ENCODE assay signal across 8 mouse cellular contexts in the genomic region with DNA sequence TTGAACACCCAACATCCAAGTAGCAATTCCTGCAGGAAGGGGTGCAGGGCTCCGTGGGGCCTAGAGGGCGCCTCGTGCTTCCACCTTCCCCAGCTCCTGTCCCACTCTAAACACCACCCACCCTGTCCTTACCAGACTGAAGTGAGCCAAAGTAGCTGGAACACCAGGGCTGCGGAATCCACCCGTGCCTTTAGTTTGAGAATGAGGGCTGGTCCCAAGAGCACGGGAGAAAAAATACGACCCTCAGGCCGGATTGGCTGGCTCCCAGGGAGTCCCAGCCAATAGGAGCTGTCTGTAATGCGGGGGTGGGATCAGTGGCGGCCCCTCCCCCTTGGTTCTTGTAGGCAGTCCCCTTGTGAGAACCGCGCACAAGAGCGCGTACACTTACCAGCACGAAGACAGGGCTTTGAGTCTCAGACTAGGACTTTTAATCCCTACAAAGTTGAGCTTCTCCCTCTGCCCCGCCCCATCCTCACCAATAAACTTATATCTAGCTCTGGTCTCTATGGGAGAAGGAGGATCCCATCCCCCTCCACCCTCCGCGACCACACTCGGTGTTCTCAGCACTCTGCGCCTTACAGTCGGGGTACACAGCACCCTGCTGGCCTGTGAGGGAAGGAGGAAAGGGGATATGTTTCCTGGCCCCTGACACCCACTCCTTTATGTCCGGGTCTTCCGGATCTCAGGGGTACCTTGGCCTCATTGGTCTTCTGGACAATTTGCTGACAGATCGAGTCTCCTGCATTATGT. TPM values are rescaled to one million over a fixed set of nuclear protein-coding genes. Genes with fewer than 3 reads are reported as not detected.
DNase-seq lines count a peak whose midpoint lies in the region; ATAC-seq lines count a peak whose summit lies in the region.

TSS of gene Cox6b2 (minus strand) at position 274 of the 750 bp plus-strand sequence.

- H3K27ac ChIP-seq in embryonic facial prominence, embryonic 15.5 days (replicated peaks) = peak within 1 kb of the TSS; percentile 81
- no peak within 1 kb of the TSS for H3K27ac ChIP-seq in heart, embryonic 12.5 days (ENCODE audit: poor library complexity, severe bottlenecking)
- peak within 1 kb of the TSS; percentile 65 for H3K27ac ChIP-seq in kidney, embryonic 14.5 days (ENCODE audit: low read depth, low read length)
- peak within 1 kb of the TSS; percentile 90 for H3K27ac ChIP-seq in liver, embryonic 12.5 days

- H3K4me1 ChIP-seq in embryonic facial prominence, embryonic 15.5 days = peaks cover 19% of the 10 kb centered on the region
- peaks cover 15% of the 10 kb centered on the region for H3K4me1 ChIP-seq in heart, embryonic 12.5 days (replicated peaks)
- H3K4me1 ChIP-seq in kidney, embryonic 14.5 days (ENCODE audit: control insufficient read depth, insufficient read depth, low read length) = peaks cover 9% of the 10 kb centered on the region; the same call in 1 of the 2 replicates
- H3K4me1 ChIP-seq in liver, embryonic 12.5 days = peaks cover 54% of the 10 kb centered on the region

- H3K4me2 ChIP-seq in embryonic facial prominence, embryonic 15.5 days (replicated peaks) = peak within 1 kb of the TSS; percentile 69
- H3K4me2 ChIP-seq in heart, embryonic 12.5 days = peak within 1 kb of the TSS; percentile 71
- H3K4me2 ChIP-seq in kidney, embryonic 14.5 days (replicated peaks; ENCODE audit: low read depth, low read length) = peak within 1 kb of the TSS; percentile 61
- peak within 1 kb of the TSS; percentile 94 for H3K4me2 ChIP-seq in liver, embryonic 12.5 days

- peak; percentile 88 to 89 for DNase-seq in cerebellum, postnatal 10 days
- no peak for DNase-seq in cerebellum, adult 9-11 months
- DNase-seq in naive thymus-derived CD4-positive, alpha-beta T cell, adult 2 months (ENCODE audit: low read depth) = peak; percentile 71
- DNase-seq in spleen, postnatal 4 days (ENCODE audit: low spot score in 2 of 2) = peak; percentile 91

- peak; percentile 91 for ATAC-seq in embryonic facial prominence, embryonic 15.5 days (ENCODE audit: insufficient number of reproducible peaks, low FRiP score, low TSS enrichment, low read depth)
- peak; percentile 92 for ATAC-seq in heart, embryonic 12.5 days (ENCODE audit: insufficient number of reproducible peaks, low FRiP score)
- ATAC-seq in kidney, embryonic 14.5 days (ENCODE audit: low FRiP score, low TSS enrichment) = peak; percentile 94
- peak; percentile 84 for ATAC-seq in liver, embryonic 12.5 days

- WGBS in embryonic facial prominence, embryonic 15.5 days = 5% methylated on average over 24 of the region's 24 CpGs
- WGBS in heart, embryonic 12.5 days = 3% methylated on average over 24 of the region's 24 CpGs
- 3% methylated on average over 24 of the region's 24 CpGs for WGBS in kidney, embryonic 14.5 days
- WGBS in liver, embryonic 12.5 days (ENCODE audit: insufficient replicate concordance) = 5% methylated on average over 24 of the region's 24 CpGs

- 0 out of 2 replicates have a peak, but pooled peaks cover 3% of the 10 kb centered on the region for H3K36me3 ChIP-seq in embryonic facial prominence, embryonic 15.5 days
- no peaks in the 10 kb centered on the region; the same call in 1 of the 2 replicates for H3K36me3 ChIP-seq in heart, embryonic 12.5 days
- H3K36me3 ChIP-seq in kidney, embryonic 14.5 days (ENCODE audit: control insufficient read depth, insufficient read depth, low read length) = no peaks in the 10 kb centered on the region
- H3K36me3 ChIP-seq in liver, embryonic 12.5 days = peaks cover 27% of the 10 kb centered on the region

- H3K9ac ChIP-seq in embryonic facial prominence, embryonic 15.5 days = peak within 1 kb of the TSS; percentile 12; the same call in 1 of the 2 replicates
- H3K9ac ChIP-seq in heart, embryonic 12.5 days = peak within 1 kb of the TSS; percentile 59
- H3K9ac ChIP-seq in kidney, embryonic 14.5 days (ENCODE audit: low read depth, low read length) = peak within 1 kb of the TSS; percentile 46
- peak within 1 kb of the TSS; percentile 81 for H3K9ac ChIP-seq in liver, embryonic 12.5 days

- H3K9me3 ChIP-seq in embryonic facial prominence, embryonic 15.5 days (replicated peaks) = no peaks in the 10 kb centered on the region
- peaks cover 3% of the 10 kb centered on the region; the same call in 1 of the 2 replicates for H3K9me3 ChIP-seq in heart, embryonic 12.5 days (replicated peaks)
- H3K9me3 ChIP-seq in kidney, embryonic 14.5 days (ENCODE audit: control insufficient read depth, low read length) = no peaks in the 10 kb centered on the region
- peaks cover 7% of the 10 kb centered on the region; the same call in 1 of the 2 replicates for H3K9me3 ChIP-seq in liver, embryonic 12.5 days (replicated peaks)

- no peaks in the 10 kb centered on the region for H3K27me3 ChIP-seq in embryonic facial prominence, embryonic 15.5 days
- no peaks in the 10 kb centered on the region for H3K27me3 ChIP-seq in heart, embryonic 12.5 days (replicated peaks)
- no peaks in the 10 kb centered on the region for H3K27me3 ChIP-seq in kidney, embryonic 14.5 days (ENCODE audit: control insufficient read depth, insufficient read depth, low read length)
- H3K27me3 ChIP-seq in liver, embryonic 12.5 days (replicated peaks) = peaks cover 3% of the 10 kb centered on the region; the same call in 1 of the 2 replicates

- H3K4me3 ChIP-seq in embryonic facial prominence, embryonic 15.5 days (replicated peaks) = peak within 1 kb of the TSS; percentile 49
- H3K4me3 ChIP-seq in heart, embryonic 12.5 days = peak within 1 kb of the TSS; percentile 50
- H3K4me3 ChIP-seq in kidney, embryonic 14.5 days (ENCODE audit: low read length) = peak within 1 kb of the TSS; percentile 44
- peak within 1 kb of the TSS; percentile 73 for H3K4me3 ChIP-seq in liver, embryonic 12.5 days

RNA-seq across cellular contexts. Expression of gene Cox6b2, which starts in this region (rescaled TPM):
- polyA plus RNA-seq in embryonic facial prominence, embryonic 15.5 days (2015; fragmentation: Nextera tagmentation; extraction: Ambion mirVana) = 49.9 and 64.2 TPM in 2 replicates
- 41.0 and 44.4 TPM in 2 replicates for polyA plus RNA-seq in heart, embryonic 12.5 days (2016; fragmentation: Nextera tagmentation; extraction: Ambion mirVana)
- 47.1 and 62.7 TPM in 2 replicates for polyA plus RNA-seq in kidney, embryonic 14.5 days (2014; fragmentation: Nextera tagmentation; extraction: Ambion mirVana)
- polyA plus RNA-seq in liver, embryonic 12.5 days (2016; fragmentation: Nextera tagmentation; extraction: Ambion mirVana) = 152 and 159 TPM in 2 replicates

Comparison
In these comparisons a context has a peak if more than half of its experiments do, and no peak if none do; other contexts are left out.
1. H3K9ac ChIP-seq: peak in every context shown above with its lines; median percentile 81 in liver, embryonic 12.5 days; 59 in heart, embryonic 12.5 days; 46 in kidney, embryonic 14.5 days; 12 in embryonic facial prominence, embryonic 15.5 days.